Mouse (Mus musculus) bone marrow, adult 2 months (tissue): ENCODE measurements at regions not wholly inside any gene's neighbourhood (a gene's known extent, or its start where the extent isn't known, plus 50 kb on each side); places are given as distances from the start of the nearest gene placed in this dataset.

Experiments used
- H3K27ac ChIP-seq: fragments of 200-500 bp; 2 replicates; pipeline ENCODE4 v1.5.1; 2012; ENCODE audit warnings: low read depth, mild to moderate bottlenecking, control low read depth, inconsistent platforms, low read length; ENCODE audit not compliant: control insufficient read depth, poor library complexity, insufficient read depth
- H3K4me1 ChIP-seq: fragments of 200-500 bp; 2 replicates; pipeline ENCODE4 v1.6.1; 2011; ENCODE audit warnings: low read length; ENCODE audit not compliant: control insufficient read depth, insufficient read depth
- H3K4me3 ChIP-seq: fragments of 200-500 bp; replicated peaks from 2 replicates; pipeline ENCODE3; 2011; ENCODE audit warnings: mild to moderate bottlenecking, low read depth, low read length, control low read depth; ENCODE audit not compliant: control insufficient read depth
- CTCF ChIP-seq: fragments of 200-500 bp; IDR thresholded peaks from 2 replicates; pipeline ENCODE4 v1.5.1; 2011; ENCODE audit warnings: low read length, control low read depth; ENCODE audit not compliant: control insufficient read depth, insufficient read depth
- POLR2A ChIP-seq: fragments of 200-500 bp; IDR thresholded peaks from 2 replicates; pipeline ENCODE4 v1.6.1; 2011; ENCODE audit warnings: low read depth, mild to moderate bottlenecking, control low read depth, low read length, borderline replicate concordance; ENCODE audit not compliant: control insufficient read depth
- WGBS: fragments of 180-500 bp; shearing (Covaris S2); methylation state at CpG from one replicate; pipeline ENCODE4 v1.1.7; 2018; 5-methylcytosine and 5-hydroxymethylcytosine counted together

GRCm38 (mm10) chr2:128331275-128331674, 205.4 kb downstream of the Bcl2l11 start:
- H3K27ac ChIP-seq: no peak overlapping the region
- H3K4me3 ChIP-seq: no peak overlapping the region
- H3K4me1 ChIP-seq: peaks cover 2% of the 10 kb centered on the region; the same call in 1 of the 2 replicates
- no peak for TF ChIP-seq CTCF
- no peak for TF ChIP-seq POLR2A
- 90% methylated on average over 10 of the region's 10 CpGs for WGBS

GRCm38 (mm10) chr2:128331681-128332080, 205.8 kb downstream of the Bcl2l11 start:
- Histone ChIP-seq H3K4me1 (peaks cover 2% of the 10 kb centered on the region; the same call in 1 of the 2 replicates), H3K4me3 (no peak overlapping the region), H3K27ac (no peak overlapping the region)
- 86% methylated on average over 8 of the region's 8 CpGs for WGBS
- TF ChIP-seq POLR2A (no peak), CTCF (no peak)

- TF ChIP-seq POLR2A: no peak
- no peak for TF ChIP-seq CTCF
- peaks cover 8% of the 10 kb centered on the region; the same call in 1 of the 2 replicates for H3K4me1 ChIP-seq
- no peak overlapping the region for H3K4me3 ChIP-seq
- 40% methylated on average over 10 of the region's 10 CpGs for WGBS
- H3K27ac ChIP-seq: peak overlapping the region; percentile 53
These were observed 207.7 kb downstream of the Bcl2l11 start for GRCm38 (mm10) chr2:128333401-128334142.

- Histone ChIP-seq H3K4me1 (peaks cover 9% of the 10 kb centered on the region; the same call in 1 of the 2 replicates), H3K27ac (peak overlapping the region; percentile 53), H3K4me3 (no peak overlapping the region)
- 48% methylated on average over 2 of the region's 2 CpGs for WGBS
- TF ChIP-seq POLR2A: no peak
- TF ChIP-seq CTCF: no peak
These were observed 208.3 kb downstream of the Bcl2l11 start for GRCm38 (mm10) chr2:128334143-128334470.

- 51% methylated on average over 7 of the region's 7 CpGs for WGBS
- no peak overlapping the region for H3K4me3 ChIP-seq
- H3K4me1 ChIP-seq: peaks cover 9% of the 10 kb centered on the region; the same call in 1 of the 2 replicates
- H3K27ac ChIP-seq: no peak overlapping the region
- TF ChIP-seq POLR2A (no peak), CTCF (no peak)
These were observed 209.1 kb downstream of the Bcl2l11 start for GRCm38 (mm10) chr2:128334757-128335500.

GRCm38 (mm10) chr2:128337192-128337591, 211.4 kb downstream of the Bcl2l11 start:
- Histone ChIP-seq H3K27ac (peak overlapping the region; percentile 19; the same call in 1 of the 2 replicates), H3K4me1 (peaks cover 11% of the 10 kb centered on the region; the same call in 1 of the 2 replicates), H3K4me3 (no peak overlapping the region)
- no peak for TF ChIP-seq POLR2A
- no peak for TF ChIP-seq CTCF

- H3K27ac ChIP-seq: no peak overlapping the region
- H3K4me3 ChIP-seq: no peak overlapping the region
- peaks cover 11% of the 10 kb centered on the region; the same call in 1 of the 2 replicates for H3K4me1 ChIP-seq
- WGBS: 74% methylated on average over 5 of the region's 5 CpGs
- TF ChIP-seq POLR2A (no peak), CTCF (no peak)
These were observed 212.0 kb downstream of the Bcl2l11 start for GRCm38 (mm10) chr2:128337791-128338190.

- Histone ChIP-seq H3K4me3 (no peak overlapping the region), H3K4me1 (peaks cover 11% of the 10 kb centered on the region; the same call in 1 of the 2 replicates), H3K27ac (no peak overlapping the region)
- 19% methylated on average over 4 of the region's 4 CpGs for WGBS
- no peak for TF ChIP-seq CTCF
- no peak for TF ChIP-seq POLR2A
These were observed 212.6 kb downstream of the Bcl2l11 start for GRCm38 (mm10) chr2:128338474-128338873.
